Mouse (Mus musculus): ENCODE data around the gene Vwce.

GRCm38 (mm10) chr19:10637840-10638239 is 3.8 kb downstream of the Vwce start:
- TF ChIP-seq GATA1 (IDR thresholded peaks at IDR 0.05; ENCODE audit: low read length), result no peak
- no peak for TF ChIP-seq TAL1 (IDR thresholded peaks at IDR 0.05; ENCODE audit: low read length)
